Mouse (Mus musculus) frontal cortex, postnatal 36 days (tissue): ENCODE measurements at regions not wholly inside any gene's neighbourhood (a gene's known extent, or its start where the extent isn't known, plus 50 kb on each side); places are given as distances from the start of the nearest gene placed in this dataset.

Source experiments
- DNase-seq, 2 experiments: peaks; one replicate each; pipeline ENCODE4 v3.0.0; 2022; ENCODE audit warnings: low spot score in 2 of 2

DNA sequence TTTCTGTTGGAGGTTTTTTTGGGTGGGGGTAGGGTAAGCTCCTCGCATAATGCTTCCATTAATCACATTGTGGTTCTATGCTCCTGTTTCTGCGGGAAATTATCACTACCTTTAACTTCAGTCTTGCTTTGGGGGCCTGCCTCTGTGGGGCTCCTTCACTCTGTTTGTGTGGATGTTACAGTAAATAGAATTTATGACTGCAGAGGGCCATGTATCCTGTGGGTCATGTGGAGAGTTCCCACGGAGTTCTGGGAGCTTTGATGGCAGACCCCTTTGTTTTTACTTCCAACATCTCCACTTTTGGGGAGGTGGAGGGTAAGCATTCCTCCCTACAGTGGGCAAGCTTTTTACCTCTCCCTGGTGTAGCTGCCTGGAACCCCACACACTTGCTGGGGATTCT is 538.6 kb downstream of the Ptprc start:
- DNase-seq = no peak

DNA sequence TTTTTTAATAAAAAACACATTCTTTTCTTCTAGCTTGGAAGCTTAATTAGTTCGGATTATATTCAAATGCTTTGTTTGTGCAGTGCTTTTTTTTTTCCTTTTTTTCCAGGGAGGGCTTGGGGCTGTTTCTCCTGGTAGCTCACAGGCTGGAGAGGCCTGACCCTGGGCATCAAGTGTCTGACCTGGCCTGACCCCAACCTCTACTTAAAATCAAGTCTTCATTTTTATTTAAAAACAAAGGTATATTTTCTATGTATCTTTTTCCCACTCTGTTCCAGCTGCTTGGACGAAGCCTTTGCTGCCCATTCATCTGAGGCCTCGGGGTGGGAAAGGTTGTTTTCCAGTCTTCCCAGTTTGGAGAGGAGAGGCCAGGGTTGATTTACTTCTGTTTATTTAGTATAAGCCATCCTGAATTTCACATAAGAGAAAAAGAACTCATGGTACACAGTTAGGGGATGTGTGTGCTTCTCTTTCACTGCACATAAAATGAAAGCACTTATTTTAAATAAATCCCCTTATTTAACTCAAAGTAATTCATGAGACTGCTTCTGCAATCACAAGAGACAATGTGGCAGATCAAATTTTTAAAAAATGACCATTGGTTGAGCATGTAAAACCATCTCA is 539.1 kb downstream of the Ptprc start:
- no peak for DNase-seq

DNA sequence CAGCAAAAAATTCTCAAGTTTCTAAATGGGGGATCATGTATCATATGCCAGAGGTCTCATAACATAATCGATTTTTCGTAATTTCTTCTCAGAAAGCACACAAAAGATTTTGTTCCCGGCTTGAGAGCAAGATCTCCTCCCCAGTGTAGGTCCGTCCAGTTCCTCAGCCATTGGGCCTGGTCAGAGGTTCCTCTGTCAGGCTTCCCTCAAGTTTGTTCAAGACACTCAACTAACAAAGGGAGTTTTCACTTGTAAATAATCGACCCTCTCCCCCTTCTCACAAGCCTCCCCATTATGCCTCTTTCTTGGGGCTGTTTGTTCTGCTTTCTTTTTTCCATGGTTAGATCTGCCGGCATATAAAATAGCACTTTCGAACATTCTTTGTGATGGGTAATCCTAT is 539.7 kb downstream of the Ptprc start:
- no peak for DNase-seq

DNA sequence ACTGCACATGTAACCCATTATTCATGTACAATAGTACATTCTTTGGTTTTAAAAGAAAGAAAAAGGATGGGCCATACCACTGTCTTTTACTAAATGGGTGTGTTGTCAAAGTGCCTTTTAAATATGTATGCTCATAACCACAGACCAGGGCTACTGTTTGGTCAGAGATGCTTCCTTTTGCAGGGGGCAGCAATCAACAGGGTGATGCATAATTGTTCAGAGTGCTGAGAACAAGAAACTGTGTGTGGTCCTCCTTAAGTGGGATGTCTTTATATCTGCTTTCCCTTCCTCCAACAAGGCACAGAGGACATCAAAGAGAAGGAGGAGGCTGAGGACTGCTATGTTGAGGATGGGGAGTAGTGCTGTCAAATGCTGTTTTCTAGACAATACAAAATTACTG is 544.0 kb downstream of the Ptprc start:
- no peak for DNase-seq

DNA sequence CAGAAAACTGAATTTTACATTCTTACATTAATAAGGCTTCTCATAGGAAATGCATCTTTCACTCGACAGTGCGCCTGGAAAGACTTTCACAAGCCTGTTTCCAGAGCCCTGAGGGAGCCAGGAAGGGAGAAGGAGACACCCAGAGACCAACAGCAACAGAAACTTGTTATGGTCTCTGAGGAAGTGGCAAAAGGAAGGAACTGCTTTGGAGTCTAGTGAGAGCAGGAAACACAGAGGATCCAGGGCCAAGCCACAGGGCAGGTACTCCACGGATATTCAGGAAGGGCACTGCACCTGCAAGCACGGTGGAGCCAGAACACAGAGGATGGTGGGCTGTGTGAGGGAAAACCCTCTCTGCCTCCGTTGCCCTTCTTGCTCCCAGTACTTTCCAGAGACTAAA is 554.8 kb downstream of the Ptprc start:
- no peak for DNase-seq

DNA sequence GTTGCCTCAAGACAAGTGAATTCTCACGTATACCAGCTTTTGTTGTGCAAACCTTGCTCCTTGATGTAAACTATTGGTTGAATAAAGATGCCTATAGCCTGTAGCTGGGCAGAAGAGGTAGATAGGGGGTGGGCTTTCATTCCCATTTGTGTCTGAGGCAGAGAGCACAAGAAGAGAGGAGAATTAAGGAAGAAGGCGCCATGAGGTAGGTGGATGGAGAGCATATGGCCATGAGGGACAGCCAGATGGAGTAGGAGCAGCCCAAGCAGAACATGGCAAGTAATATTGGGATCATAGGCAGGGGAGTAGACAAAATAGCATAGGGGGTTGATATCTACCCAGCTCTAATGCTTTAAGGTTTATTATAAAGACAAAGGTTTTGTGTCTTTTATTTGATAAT is 557.3 kb downstream of the Ptprc start:
- DNase-seq = peak in 1 of 2 experiments; percentile 49

DNA sequence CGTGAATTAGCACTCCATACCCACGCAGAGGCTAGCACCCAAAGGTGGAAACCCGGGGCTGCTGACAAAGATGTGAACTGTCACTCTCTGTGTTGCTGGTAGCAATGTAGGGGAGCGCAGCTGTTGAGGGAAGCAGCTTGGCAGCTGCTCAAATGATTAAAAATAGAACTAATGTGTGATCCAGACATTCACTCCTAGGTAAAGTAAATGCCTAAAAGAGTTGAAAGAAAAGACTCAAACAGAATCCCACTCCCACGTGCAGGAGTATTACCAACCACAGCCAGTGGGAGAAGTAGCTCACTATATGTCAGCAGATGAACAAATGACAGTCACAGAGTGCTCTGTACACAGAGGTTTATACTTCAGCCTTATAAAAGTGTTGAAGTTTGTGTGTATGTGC is 558.0 kb downstream of the Ptprc start:
- DNase-seq = peak; percentile 46 to 71

DNA sequence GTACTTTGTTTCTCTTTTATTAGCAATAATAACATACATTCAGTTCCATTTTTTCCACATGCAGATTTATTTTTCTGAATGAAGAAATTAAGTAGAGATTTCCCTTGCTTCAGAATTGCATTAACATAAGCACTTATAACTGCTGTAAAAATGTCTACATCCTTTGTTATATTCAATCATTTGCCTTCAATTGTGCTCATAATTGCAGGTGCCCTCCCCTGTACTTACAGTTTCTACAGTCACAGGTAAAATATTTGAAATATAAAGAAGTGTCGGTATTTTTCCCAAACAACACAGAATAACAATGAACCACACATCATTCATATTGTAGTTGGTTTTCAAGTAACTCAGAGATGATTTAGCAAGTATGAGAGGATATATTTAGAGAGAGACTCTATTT is 568.8 kb downstream of the Ptprc start:
- DNase-seq = no peak

DNA sequence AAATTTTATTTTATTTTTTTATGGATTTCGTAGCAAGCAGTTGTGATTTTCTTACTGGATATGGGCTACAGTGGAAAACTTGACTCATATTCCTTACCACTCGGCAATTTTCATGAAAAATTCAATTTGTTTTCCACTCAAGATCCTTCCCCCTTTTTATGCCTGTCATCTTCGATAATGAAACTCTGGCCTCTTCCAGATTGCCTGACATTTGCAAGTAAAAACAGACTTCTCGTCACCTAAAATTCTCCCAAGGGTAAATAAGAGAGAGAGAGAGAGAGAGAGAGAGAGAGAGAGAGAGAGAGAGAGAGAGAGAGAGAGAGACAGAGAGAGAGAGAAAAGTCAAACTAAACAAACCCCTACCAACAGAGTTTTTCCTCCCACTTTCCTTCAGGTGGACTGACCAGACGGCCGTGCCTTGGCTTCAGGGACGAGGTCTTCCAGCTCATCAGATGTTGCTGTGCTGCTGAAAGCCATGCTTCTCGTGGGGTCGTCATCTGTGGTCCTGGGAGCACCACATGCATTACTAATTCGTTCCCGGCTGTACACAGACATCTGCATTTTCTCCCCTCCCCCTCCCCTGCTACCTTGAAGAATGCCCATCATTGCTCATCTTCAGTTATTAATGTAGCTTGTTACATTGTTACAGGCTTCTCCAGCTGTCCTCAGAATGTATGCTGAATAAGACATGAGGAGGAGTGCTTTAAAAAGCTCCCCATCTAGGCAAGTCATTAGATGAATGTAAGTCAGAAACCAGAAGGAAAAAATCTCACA is 569.4 kb downstream of the Ptprc start:
- DNase-seq = peak in 1 of 2 experiments; percentile 20

DNA sequence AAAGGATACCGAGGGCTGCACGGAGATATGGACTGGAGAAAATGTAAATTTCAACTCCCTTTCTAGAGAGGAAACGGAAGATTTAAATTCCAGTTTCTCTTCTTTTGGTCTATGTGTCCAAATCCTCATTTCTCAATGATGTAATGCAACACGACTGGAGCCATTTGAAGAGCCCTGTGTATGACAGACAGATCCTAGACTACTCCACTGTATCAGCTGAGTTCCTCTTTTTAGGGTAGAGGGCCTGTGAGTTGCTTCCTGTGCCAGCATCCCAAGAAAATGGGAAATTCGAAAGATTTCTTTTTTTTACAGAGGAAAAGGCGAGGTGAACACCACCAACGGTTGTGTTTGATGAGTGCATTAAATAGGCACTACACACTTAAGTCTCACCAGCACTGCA is 581.8 kb downstream of the Ptprc start:
- DNase-seq = no peak

DNA sequence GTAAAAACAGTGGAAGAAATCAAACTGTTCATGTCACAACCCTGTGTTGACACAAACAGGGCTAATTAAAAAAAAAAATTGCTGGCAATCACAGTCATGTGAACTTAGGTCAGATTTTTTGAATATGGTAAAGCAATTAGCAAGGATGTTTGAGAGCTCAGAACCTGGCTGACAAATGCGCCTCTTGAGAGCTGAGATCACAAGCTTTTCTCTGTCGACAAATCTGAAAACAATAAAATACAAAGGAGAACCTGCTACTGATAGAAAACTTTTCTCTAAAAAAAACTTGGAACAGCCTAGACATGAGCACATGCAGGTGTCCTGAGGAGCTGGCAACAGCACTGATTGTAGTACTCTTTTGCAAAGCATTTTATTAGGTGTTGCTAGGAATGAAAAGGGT is 583.6 kb downstream of the Ptprc start:
- no peak for DNase-seq

DNA sequence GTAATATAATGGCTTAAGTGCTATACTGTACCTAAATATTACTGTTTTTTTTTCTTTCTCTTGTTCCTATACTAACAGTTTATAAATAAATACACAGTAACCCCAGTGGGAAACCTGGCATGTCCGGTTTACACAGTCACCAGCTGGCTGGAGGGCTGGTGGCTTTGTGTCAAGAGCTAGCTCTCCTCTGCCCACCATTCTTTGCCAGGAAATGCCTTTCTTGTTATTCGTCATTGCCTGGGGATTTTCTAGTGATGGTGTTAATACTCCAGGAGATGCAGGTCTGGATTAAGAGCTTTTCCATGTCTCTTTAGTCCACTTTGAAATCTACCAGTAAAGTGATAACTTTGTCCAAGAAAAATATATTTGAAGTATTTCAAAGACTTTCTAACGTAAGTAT is 584.2 kb downstream of the Ptprc start:
- DNase-seq = no peak

DNA sequence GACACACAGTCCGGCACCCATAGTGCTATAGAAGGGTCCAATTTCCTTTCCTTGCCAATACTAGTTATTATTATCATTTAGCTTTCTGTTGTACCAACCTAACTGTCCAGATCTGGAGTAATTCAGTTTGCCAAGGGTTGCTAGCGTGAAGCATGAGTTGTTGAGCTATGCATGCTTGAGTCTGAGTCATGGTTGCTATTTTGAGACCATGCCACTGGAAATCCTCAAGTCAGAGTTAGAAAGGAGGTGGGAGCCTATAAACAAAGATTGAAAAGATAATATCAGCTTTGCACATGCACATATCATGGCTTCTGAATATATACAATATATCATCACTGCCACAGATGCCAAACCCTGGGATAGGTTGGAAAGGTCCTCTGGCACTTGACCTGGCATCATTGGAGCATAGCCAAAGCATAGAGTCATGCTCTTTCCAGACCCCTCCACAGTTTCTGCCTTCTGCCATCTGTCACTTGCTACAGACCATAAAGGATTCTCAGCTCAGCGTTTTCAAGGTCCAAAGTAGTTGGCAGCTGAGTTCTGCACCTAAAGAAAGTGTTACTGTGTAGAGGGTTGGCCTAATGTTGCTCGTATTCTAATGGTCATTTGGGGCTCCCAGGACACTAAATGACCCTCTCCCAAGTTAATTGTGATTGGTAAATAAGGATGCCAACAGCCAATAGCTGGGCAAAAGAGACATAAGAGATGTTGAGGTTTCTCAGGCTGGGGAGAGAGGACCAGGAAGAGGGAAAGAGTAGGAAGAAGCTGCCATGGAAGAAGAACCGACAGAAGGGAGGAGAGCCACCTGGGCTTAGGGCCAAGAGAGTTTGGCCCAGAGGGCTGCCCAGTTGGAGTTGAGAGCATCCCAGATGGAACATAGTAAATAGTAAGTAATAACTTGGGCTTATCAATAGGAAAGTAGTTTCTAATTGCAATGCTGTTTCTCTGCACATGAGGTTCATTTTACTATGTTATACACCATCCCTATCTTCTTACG is 586.9 kb downstream of the Ptprc start:
- DNase-seq = peak in 1 of 2 experiments; percentile 41

DNA sequence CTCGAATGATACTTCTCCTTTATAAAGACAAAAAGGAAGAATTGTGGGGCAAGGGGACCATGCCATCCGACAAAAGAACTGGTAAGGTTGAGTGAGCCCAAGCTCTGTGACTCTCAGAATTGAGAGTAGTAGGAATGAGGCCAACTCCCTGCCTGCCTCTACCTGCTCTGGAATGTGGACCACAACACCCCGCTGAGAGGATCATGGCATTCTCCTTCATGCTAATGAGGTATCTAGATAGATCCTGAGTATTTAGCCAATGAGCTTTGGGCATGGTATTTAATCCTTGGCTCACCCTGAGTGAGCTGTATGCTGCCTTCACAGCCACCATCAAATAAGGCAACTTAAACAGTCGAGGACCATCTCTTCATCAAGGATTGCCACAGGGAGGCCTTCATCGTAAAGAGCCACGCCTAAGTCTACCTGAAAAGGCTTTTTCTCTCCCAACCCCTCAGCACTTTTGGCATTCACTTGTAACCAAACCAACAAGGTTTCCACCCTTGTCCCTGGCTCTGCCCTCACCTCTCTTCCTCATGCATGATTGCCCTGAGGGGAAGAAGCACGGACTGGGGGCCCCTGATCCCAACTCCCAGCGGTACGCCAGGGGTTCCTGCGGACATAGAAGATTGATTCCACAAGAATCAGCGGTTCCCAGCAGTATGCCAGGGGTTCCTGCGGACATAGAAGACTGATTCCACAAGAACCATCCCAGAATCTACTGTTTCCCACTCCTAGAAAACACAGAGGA is 587.9 kb downstream of the Ptprc start:
- no peak for DNase-seq

DNA sequence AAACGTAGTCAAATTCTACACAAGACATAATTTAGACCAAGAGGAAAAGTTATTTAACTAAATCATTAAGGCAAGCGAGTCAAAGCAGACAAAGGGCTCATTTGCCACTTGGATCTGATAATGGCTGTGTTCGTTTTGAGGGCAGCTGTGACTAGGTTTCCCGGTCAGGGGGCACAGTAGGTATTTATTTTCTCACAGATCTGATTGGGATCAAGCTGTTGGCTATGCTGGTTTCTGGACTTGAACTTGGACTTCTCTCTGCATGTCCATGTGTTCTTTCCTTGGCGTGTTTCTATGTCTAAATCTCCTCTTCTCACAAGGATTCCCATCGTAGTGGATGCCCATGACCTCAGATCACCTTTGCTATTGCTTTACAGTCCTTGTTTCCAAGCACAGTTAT is 590.8 kb downstream of the Ptprc start:
- no peak for DNase-seq

DNA sequence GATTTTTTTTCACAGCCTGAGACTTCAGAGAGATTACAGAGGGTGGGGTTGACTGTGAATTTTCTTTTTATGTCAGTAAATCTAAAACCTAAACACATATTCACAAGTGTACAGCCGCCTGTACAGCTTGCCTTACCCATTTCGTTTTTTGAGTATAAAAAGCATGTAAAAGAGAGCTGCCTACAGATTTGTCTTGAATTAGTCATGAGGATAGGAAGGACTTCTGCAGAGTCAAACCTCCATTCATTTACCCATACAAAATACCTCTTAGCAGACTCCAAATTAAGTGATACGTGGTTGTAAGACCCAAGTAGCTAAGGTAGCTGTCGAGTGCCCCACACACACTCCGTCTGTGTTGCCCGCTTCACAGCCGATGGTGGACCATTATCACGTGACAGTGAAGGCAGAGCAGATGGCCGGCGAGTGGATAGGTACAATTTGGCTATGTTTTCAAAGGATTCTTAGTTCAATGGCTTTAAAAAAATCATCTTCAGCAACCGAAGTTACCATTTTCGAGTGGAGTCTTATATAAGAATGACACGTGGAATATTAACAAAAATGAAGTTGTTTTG is 591.3 kb downstream of the Ptprc start:
- DNase-seq = peak; percentile 23 to 32

DNA sequence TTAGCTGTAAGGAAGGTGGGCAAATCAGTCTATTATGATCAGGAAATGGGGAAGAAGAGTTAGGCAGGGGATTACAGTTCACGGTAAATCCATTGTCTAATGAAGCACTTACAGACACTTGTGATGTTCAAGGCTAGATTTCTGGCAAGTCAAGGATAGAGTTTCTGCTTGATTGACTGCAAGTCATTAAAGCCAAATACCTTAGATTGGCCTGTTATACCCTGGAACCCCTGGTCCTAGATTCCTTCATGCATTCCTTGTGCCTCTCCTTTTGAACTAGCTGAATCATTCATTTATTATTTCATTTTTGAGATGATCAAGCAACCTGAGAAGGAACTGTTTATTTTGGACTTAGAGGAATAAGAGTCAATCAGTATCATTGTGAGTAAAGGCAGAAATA is 597.9 kb downstream of the Ptprc start:
- no peak for DNase-seq

DNA sequence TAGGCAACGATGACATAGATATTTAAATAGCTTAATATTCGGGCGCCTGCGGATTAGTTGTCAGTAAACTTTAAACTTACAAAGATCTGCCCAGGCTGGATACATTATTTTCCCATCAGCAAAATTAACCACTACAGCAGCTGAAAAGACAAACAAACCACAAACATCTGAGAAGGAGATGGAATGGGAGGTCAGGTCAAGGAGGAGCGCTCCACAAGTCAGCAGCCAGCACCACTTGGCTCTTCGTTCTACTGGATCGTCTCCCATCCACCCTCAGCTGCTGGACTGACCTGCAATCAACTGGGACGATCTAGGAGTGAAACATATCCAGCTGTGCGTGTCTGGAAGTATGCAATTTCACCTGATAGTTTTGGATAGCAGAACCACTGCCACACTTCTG is 599.3 kb downstream of the Ptprc start:
- no peak for DNase-seq

DNA sequence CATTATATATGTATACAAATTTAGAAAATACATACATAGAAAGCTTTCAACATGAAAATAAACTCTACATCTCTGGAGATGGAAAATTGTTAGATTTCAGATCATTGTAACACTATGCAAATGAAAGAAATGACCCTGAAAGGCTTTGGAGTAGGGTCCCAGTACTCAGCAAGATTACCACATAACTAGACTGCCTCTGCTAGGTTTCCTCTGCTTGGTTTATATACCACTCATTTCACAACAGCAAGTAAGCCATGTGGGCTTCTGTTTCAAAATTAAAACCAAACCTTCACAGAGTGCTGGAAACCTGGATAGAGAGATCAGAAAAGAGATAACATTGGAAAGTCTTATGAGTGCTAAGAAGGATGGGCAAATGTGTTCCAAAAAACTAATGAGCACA is 600.1 kb downstream of the Ptprc start:
- no peak for DNase-seq

DNA sequence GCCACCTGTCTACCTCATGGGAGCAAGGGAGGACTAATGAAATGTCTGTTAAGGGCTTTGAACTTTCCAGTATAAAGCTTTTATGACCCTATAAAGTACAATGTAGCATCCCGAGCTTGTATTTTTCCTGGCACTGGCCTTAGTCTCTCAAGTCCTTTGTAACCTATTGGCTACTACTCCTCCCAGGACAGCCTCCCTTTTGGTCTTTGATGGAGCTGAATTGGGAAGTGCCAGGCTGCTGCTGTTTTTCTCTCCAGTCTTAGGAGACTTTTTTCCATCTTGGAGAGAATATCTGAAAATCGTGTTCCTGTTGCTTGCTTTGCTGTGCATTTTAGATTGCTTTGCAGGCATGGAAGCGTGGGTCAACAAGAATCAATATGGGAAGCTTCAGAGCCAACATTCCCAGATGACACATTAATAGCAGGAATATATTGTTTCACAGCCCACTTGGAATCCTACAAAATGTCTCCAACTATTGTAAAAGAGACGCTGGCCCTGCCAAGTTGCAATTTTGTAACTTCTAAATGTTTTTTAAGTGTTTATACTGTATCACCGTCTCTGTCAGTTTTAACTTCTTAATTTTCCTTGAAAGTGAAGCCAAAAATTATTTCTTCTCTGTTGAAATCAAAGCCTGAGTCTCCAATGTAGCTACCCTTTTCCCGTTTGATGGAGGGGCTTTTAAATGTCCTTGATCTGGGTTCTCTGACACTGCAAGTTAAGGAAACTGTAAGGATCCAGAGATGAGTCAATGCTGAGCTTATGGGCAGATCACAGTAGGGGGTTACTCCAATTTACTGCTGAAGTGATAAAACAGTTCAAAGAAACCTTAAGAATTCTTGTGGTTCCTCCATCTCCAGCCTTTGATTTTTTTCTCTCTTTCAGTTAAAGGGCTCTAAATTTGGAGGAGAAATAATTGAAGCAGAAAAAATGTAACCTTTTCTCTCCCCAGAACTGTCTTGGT is 603.3 kb downstream of the Ptprc start:
- no peak for DNase-seq
